Mouse (Mus musculus): ENCODE data around the gene Zbed4. TPM values are rescaled to one million over a fixed set of nuclear protein-coding genes. Genes with fewer than 3 reads are reported as not detected.

Zbed4 gene
- polyA plus RNA-seq, 1 experiment from 2014 or later, result 14.2 TPM

Other genes with a start within 250 kb of the Zbed4 start
- not detected in 2 replicates for gene Zdhhc25, start 151.4 kb upstream of the Zbed4 start, polyA plus RNA-seq (2015; fragmentation: Nextera tagmentation; extraction: Ambion mirVana)
- 15.5 and 20.7 TPM in 2 replicates for gene Brd1, start 17.4 kb upstream of the Zbed4 start, polyA plus RNA-seq (2015; fragmentation: Nextera tagmentation; extraction: Ambion mirVana)
- 7.8 and 9.4 TPM in 2 replicates for gene Alg12, start 67.7 kb downstream of the Zbed4 start, polyA plus RNA-seq (2015; fragmentation: Nextera tagmentation; extraction: Ambion mirVana)
- gene Creld2, start 68.0 kb downstream of the Zbed4 start, polyA plus RNA-seq (2015; fragmentation: Nextera tagmentation; extraction: Ambion mirVana), result 60.6 and 66.4 TPM in 2 replicates
- 64.7 and 67.5 TPM in 2 replicates for gene Pim3, start 110.5 kb downstream of the Zbed4 start, polyA plus RNA-seq (2015; fragmentation: Nextera tagmentation; extraction: Ambion mirVana)
- 0.16 and 0.34 TPM in 2 replicates for gene Ttll8, start 202.8 kb downstream of the Zbed4 start, polyA plus RNA-seq (2015; fragmentation: Nextera tagmentation; extraction: Ambion mirVana)
- gene Mlc1, start 227.3 kb downstream of the Zbed4 start, polyA plus RNA-seq (2015; fragmentation: Nextera tagmentation; extraction: Ambion mirVana), result 21.0 and 31.5 TPM in 2 replicates
- not detected in 2 replicates for gene Mov10l1, start 231.2 kb downstream of the Zbed4 start, polyA plus RNA-seq (2015; fragmentation: Nextera tagmentation; extraction: Ambion mirVana)

All from midbrain, embryonic 16.5 days (tissue).